Mouse (Mus musculus): ENCODE data around the gene Tirap.
"Not testable (repeated sequence)": the region's sequence is repeated elsewhere in the genome, so short reads cannot be mapped to it uniquely, and the experiment has no call there.

Gene Tirap

DNA sequence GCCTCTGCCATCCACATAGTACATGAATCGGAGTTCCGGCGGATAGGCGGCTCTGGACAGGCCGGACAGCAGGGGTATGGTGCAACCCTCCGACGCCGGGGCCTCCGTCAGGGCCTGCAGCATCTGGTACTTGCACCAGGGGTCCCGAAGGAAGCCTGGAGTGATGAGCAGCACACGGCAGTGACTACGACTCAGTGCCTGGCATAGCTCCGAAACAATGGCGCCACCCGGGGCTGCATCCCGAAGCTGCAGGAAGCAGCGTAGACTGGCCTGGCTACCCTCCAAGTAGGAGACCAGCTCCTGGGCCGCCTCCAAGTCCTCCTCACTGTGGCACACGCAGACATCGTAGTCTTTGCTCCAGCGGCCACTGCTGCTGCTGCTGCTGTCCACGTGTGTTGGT, 11.4 kb downstream of the Tirap start:
- DNase-seq, result peak; percentile 46 to 49

DNA sequence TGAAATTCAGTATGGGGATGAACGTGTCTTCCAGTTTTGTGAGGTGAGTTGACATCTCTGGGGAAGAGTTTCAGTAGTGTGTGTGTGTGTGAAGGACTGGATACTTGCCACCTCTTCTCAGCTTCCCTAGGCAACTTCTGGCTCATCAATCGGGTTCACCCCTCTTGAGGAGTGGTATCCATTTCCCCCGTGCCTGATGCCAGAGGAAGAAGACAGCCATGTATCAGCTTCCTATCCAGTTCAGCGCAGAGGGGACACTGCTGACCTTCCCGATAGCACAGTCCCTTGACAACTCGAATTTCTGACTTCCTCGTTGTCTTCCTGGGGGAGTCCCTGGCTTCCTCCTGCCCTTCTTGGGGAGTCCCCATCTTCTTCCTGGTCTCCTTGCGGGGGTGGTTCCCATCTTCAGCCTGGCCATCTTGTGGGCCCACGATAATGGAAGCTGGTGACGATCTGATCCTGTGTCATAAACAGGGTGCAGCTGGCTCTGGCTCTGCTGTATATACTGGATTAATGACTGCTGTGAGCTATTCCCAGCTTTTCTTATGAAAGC, 12.7 kb downstream of the Tirap start:
- DNase-seq, result no peak

DNA sequence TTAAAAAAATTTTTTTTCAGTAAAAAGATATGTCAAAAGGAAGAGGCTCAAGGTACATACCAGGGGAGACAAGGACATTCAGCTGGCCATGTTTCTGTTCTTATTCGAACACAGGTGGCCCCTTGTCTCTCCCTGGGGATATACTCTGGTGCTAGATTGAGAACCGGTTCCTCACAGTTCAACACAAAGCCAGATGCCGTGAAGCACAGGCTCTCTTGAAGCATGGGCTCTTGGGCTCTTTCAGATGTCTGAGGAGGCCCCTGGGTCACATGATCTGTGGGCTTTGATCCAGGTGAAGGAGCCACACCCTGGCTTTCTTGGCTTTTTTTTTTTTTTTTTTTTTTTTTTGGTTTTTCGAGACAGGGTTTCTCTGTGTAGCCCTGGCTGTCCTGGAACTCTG, 13.7 kb downstream of the Tirap start:
- DNase-seq, result no peak

GRCm38 (mm10) chr9:35183359-35183758, 16.7 kb downstream of the Tirap start:
- DNase-seq, result no peak

- no peak for DNase-seq
These were observed 17.3 kb downstream of the Tirap start for GRCm38 (mm10) chr9:35182832-35183231.

DNA sequence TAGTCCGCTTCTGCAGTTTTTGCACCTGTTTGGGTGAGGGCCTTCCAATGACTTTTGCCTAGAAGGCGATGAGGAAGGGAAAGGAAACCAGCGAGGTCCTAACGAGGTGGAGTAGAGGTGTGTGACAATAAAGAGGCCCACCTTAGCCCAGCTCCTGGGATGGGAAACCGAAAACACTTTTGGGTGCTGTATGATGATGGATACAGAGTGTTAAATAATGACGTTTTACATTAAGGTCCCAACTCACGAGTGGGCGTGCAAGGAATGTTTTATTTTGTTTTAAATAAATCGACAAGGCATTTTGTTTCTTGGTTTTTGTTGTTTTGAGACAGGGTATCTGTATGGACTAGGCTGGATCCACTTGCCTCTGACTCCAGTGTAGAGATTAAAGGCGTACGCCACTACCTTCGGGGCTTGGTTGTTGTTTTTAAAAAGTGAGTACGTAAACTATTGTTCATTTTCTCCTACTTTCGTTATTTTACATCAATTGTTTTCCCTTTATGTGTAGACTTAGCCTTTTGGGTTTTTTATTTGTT, 23.9 kb downstream of the Tirap start:
- DNase-seq, result no peak

DNA sequence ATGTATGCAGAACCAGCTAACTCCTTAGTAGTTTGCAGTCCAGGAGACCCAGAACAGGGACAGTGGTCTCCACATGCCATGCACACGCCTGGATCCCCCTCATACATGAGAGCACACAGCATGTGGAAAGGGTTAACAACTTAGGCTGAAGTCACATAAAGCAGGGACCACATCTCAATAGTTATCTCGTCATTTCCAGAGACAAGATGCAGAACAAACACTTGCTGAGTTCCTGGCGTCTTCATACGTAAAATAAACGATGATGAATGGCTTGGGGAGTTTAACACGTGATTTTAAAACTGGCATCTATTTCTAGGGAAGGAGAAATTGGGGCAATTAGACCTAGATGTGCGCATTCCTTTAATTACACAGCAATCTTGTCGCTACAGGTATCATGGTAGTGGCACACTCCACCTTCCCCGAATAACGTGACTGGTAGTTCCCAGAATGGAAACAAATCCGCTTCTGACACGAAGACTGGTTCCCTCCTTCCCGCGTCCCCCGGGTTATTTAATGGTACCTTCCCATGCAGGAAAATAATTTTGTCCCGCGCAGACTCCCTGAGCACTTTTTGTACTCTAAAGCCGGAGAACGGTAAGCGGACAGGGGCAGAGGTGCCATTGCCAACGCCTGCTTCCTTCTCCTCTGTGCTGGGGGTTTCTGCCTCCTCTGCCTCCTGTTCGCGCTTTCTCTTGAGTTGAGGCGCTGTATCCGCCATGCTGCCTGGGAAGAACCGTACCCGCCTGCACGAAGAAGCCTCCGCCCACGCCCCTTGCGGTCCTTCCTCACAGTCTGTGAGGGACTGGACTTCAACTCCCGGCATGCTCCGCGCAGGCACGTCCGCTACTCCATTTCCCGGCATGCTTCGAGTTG, 24.6 kb downstream of the Tirap start, which contains the start of gene Dcps:
TSS of gene Dcps (minus strand) at position 811 of the 873 bp plus-strand sequence.
- DNase-seq, result peak; percentile 95

DNA sequence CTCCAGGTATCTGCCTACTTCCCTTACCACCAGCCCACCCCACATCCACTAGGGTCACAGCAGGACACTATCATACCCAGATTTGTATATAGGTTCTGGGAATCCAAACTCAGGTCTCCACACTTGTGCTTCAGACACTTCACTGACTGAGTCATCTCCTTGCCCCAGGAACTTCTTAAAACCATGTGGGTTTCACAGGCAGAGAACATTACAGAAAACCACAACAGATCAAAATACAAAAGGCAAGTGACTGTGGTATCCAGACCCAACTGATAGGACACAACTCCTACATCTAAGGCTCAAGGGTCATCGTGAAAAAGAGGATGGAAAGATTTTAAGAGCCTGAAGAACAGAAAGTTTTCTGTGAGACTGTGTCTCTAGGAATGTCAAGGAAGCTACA, 26.8 kb downstream of the Tirap start:
- no peak for DNase-seq

DNA sequence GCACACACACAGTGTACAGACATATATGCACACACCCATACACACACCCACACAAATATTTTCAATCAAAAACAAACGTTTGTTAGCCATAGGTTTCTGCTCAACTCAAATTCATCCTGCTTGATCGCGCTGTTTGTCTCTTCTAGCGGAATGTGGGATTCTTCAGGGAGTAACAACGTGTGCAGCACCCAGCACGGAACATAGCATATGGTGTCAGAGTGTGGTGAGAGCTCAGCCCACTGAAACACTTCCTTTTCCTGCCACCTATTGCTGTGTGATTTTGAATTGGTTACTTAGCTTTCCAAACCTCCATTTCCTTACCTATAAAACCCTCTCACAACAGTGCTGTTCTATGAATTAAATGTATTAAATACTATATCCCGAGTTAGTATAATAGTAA, 30.0 kb downstream of the Tirap start:
- DNase-seq, result no peak

GRCm38 (mm10) chr9:35166798-35167635, 33.1 kb downstream of the Tirap start:
- DNase-seq, result no peak

GRCm38 (mm10) chr9:35166144-35166797, 33.8 kb downstream of the Tirap start:
- no peak for DNase-seq

- DNase-seq, result no peak
These were observed 35.8 kb downstream of the Tirap start for GRCm38 (mm10) chr9:35164142-35164874.

DNA sequence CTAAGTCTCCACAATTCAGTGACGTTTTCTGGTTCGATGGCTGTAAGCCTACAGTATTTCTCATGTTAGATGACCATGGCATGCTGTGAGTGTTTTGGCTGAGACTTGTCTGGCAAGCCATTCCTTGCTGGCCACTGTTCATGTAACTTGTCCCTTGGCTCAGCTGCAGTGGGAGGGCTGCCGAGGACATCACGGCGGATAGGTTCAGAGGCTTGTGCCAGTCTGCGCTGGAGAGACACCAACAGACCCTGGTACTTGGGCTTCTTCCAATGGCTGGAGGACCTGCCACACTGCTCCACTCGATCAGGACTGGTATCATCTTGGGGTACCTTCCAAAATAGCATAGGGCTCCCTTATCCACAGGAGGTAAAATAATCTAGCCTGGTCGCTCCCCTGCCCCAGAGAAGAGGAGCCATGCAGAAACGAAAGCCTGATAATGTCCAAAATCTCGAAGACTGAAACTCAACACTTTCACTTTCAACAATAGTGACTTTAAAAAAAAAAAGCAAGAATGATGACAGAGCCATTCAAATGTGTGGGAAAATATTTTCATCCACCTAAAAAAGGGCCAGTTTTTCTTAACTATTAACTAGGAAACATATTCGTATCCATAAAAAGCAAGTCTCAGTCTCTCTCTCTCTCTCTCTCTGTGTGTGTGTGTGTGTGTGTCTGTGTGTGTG, 36.9 kb downstream of the Tirap start:
- peak; percentile 75 to 85 for DNase-seq

DNA sequence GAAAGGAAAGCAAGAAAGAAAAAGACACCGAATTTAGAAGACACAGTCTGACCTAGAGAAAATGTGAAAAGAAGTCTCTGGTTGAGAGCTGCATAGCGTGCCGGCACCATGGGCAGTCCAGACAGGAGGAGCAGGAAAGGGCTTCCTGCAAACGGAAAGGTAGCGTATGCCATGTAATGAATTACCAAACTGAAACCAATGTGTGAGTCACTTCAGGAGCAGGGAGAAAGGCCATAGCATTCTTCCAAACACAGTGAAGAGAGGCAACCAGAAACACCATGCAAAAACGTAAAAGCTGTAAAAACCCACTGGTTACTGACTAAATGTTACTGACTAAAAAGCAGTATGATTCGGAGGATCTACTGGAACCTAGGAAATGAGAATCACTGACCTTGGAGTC, 38.4 kb downstream of the Tirap start:
- DNase-seq, result no peak

- DNase-seq, result no peak
These were observed 39.4 kb downstream of the Tirap start for GRCm38 (mm10) chr9:35160662-35161061.

GRCm38 (mm10) chr9:35158477-35158876, 41.6 kb downstream of the Tirap start:
- DNase-seq, result no peak

- no peak for DNase-seq
These were observed 43.2 kb downstream of the Tirap start for GRCm38 (mm10) chr9:35156862-35157261.

- DNase-seq, result no peak
These were observed 43.9 kb downstream of the Tirap start for GRCm38 (mm10) chr9:35156002-35156710.

GRCm38 (mm10) chr9:35152923-35153322, 47.2 kb downstream of the Tirap start:
- DNase-seq, result no peak

GRCm38 (mm10) chr9:35148822-35149221, 51.3 kb downstream of the Tirap start:
- DNase-seq, result not testable (repeated sequence)

DNA sequence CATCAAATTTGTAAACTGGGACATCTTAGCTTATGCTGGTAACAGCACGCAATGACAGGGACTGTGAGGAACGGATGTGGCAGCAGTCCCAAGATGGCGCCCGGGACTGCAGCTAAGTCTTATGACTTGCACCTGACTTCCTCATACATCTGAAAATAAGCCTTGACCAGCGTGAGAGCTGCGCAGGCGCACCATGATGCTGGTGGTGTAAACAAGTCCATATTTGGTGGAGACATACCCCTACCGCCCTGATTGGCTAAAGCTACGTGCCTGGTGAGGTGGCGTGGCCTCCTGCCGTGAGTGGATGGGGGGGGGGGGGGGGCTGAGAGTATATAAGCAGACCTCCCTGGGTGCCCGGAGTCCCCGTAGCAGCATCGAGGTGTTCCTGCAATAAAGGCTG, 52.8 kb downstream of the Tirap start:
- DNase-seq, result not testable (repeated sequence)
